Mouse (Mus musculus): Measurements from ENCODE around the gene Pltp. TPM values are rescaled to one million over a fixed set of nuclear protein-coding genes. Genes with fewer than 3 reads are reported as not detected.
"Not testable (repeated sequence)": the region's sequence is repeated elsewhere in the genome, so short reads cannot be mapped to it uniquely, and the experiment has no call there.

Pltp gene
- polyA plus RNA-seq, 1 experiment, result 51.8 TPM

- H3K4me1 ChIP-seq (ENCODE audit: control insufficient read depth, insufficient read depth, insufficient read length), result peaks cover 8% of the 10 kb centered on the region; the same call in 1 of the 2 replicates
- H3K4me3 ChIP-seq (ENCODE audit: extremely low read depth, insufficient read depth, insufficient read length), result no peak overlapping the region
- 54% methylated on average over 9 of the region's 9 CpGs for WGBS
- H3K36me3 ChIP-seq (ENCODE audit: control insufficient read depth, insufficient read depth, low read length), result peaks cover 32% of the 10 kb centered on the region
- H3K27ac ChIP-seq (ENCODE audit: insufficient read depth, low read length), result 0 out of 2 replicates have a peak overlapping the region, but pooled peaks have one; percentile 0
- peak in 1 of 2 experiments; percentile 49 for DNase-seq (ENCODE audit: low read depth in 1 of 2, low spot score in 2 of 2)
- TF ChIP-seq CTCF (IDR thresholded peaks at IDR 0.05; ENCODE audit: extremely low read depth, insufficient read depth, insufficient read length, insufficient replicate concordance) (no peak), POLR2A (IDR thresholded peaks at IDR 0.05; ENCODE audit: low read depth, low read length) (no peak)
- H3K27me3 ChIP-seq (ENCODE audit: control insufficient read depth, insufficient read depth, low read length), result no peaks in the 10 kb centered on the region
Observed at GRCm38 (mm10) chr2:164882619-164883018, 25.1 kb upstream of the Pltp start.

DNA sequence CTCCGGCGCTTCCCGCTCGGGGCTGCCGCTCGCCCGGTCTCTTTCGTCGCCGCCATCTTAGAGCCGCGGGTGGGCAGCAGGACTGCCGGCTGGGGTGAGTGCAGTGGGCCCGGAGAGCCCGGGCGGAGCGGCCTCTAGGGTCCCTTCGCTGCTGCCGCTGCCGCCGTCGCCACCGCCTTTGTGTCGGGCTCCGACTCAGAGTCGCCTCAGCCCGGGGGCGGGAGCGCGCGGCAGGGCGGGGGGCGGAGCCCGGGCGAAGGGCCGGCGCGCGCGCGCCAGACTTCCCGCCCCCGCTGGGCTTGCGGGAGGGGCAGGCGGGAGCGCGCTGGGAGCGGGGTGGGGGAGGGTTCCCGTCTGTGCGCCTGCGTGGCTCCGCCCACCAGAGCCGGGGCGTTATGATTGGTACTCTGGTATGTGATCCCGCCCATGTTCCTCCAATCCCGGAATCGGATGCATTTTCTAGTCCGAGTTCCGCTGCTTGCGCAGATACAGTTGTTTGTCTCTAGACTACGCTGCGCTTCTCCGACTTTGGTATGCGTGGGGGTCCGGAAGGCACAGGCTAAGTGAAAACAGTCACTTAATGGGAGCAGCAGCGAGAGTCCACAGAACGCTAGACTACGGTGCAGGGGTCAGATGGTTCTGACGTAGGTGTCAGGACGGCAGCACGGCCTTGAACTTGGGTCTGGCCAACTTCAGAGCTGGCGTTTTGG is 22.2 kb upstream of the Pltp start:
- Histone ChIP-seq H3K27ac (ENCODE audit: insufficient read depth, low read length) (peak overlapping the region; percentile 99), H3K4me3 (ENCODE audit: extremely low read depth, insufficient read depth, insufficient read length) (peak overlapping the region; percentile 96), H3K4me1 (ENCODE audit: control insufficient read depth, insufficient read depth, insufficient read length) (peaks cover 8% of the 10 kb centered on the region; the same call in 1 of the 2 replicates), H3K36me3 (ENCODE audit: control insufficient read depth, insufficient read depth, low read length) (peaks cover 8% of the 10 kb centered on the region; the same call in 1 of the 2 replicates), H3K27me3 (ENCODE audit: control insufficient read depth, insufficient read depth, low read length) (no peaks in the 10 kb centered on the region)
- DNase-seq (ENCODE audit: low read depth in 1 of 2, low spot score in 2 of 2), result peak; percentile 88 to 94
- under 1% methylated on average over 70 of the region's 72 CpGs for WGBS
- TF ChIP-seq POLR2A (IDR thresholded peaks at IDR 0.05; ENCODE audit: low read depth, low read length) (peak; percentile 97), CTCF (IDR thresholded peaks at IDR 0.05; ENCODE audit: extremely low read depth, insufficient read depth, insufficient read length, insufficient replicate concordance) (no peak)

- Histone ChIP-seq H3K27me3 (ENCODE audit: control insufficient read depth, insufficient read depth, low read length) (no peaks in the 10 kb centered on the region), H3K36me3 (ENCODE audit: control insufficient read depth, insufficient read depth, low read length) (peaks cover 7% of the 10 kb centered on the region; the same call in 1 of the 2 replicates), H3K27ac (ENCODE audit: insufficient read depth, low read length) (peak within 1 kb of the TSS; percentile 99), H3K4me3 (ENCODE audit: extremely low read depth, insufficient read depth, insufficient read length) (peak within 1 kb of the TSS; percentile 96), H3K4me1 (ENCODE audit: control insufficient read depth, insufficient read depth, insufficient read length) (peaks cover 11% of the 10 kb centered on the region; the same call in 1 of the 2 replicates)
- peak; percentile 80 to 86 for DNase-seq (ENCODE audit: low read depth in 1 of 2, low spot score in 2 of 2)
- peak; percentile 95 for TF ChIP-seq POLR2A (IDR thresholded peaks at IDR 0.05; ENCODE audit: low read depth, low read length)
- TF ChIP-seq CTCF (IDR thresholded peaks at IDR 0.05; ENCODE audit: extremely low read depth, insufficient read depth, insufficient read length, insufficient replicate concordance), result no peak
- WGBS, result under 1% methylated on average over 34 of the region's 40 CpGs
Observed at GRCm38 (mm10) chr2:164879228-164879567, 21.7 kb upstream of the Pltp start, which contains the start of gene Pcif1. TSS of gene Pcif1 (plus strand) at chr2:164879304.

DNA sequence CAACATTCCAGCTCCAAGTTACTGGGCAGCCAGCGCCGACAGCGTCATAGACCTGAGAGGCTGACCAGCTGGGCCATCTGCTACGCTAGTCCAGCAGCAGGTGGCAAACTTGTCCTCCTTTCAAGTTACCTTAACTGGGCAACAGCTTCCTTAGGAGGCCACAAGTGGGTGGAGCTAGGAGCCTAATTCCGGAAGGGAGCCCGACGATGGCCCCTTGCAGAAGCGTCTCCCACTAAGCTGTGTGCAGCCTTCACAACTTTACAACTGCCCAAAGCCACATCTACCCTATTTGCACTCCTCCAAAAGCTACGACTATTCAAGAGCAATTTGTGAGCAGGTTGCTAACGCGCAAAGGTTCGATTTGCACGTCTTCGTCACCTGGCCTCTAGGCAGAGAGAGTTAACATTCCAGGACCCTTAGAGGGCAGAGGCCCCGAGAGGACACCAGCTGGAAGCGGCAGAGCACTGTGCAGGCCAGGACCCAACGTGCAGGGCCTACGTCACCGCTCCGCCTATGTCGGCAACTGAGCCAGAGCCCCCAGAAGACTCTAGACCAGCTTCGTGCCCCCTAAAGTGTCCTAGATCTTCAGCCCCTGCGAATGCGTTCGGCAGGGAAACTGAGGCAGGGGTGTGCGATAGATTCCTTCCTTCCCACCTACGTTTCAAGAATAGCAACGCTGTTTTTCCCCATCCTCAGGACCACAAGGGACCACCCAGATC is 21.2 kb upstream of the Pltp start:
- H3K27ac ChIP-seq (ENCODE audit: insufficient read depth, low read length), result peak overlapping the region; percentile 84
- H3K4me1 ChIP-seq (ENCODE audit: control insufficient read depth, insufficient read depth, insufficient read length), result peaks cover 13% of the 10 kb centered on the region; the same call in 1 of the 2 replicates
- H3K27me3 ChIP-seq (ENCODE audit: control insufficient read depth, insufficient read depth, low read length), result no peaks in the 10 kb centered on the region
- peaks cover 2% of the 10 kb centered on the region; the same call in 1 of the 2 replicates for H3K36me3 ChIP-seq (ENCODE audit: control insufficient read depth, insufficient read depth, low read length)
- under 1% methylated on average over 28 of the region's 28 CpGs for WGBS
- TF ChIP-seq POLR2A (IDR thresholded peaks at IDR 0.05; ENCODE audit: low read depth, low read length) (no peak; the same call in 1 of the 2 replicates), CTCF (IDR thresholded peaks at IDR 0.05; ENCODE audit: extremely low read depth, insufficient read depth, insufficient read length, insufficient replicate concordance) (no peak)
- DNase-seq (ENCODE audit: low read depth in 1 of 2, low spot score in 2 of 2), result peak in 1 of 2 experiments; percentile 45
- peak overlapping the region; percentile 96 for H3K4me3 ChIP-seq (ENCODE audit: extremely low read depth, insufficient read depth, insufficient read length)

- H3K4me3 ChIP-seq (ENCODE audit: extremely low read depth, insufficient read depth, insufficient read length); DNase-seq (ENCODE audit: low read depth in 1 of 2, low spot score in 2 of 2); H3K36me3 ChIP-seq (ENCODE audit: control insufficient read depth, insufficient read depth, low read length); H3K27me3 ChIP-seq (ENCODE audit: control insufficient read depth, insufficient read depth, low read length): not testable (repeated sequence)
- 71% methylated on average over 11 of the region's 11 CpGs for WGBS
- Histone ChIP-seq H3K27ac (ENCODE audit: insufficient read depth, low read length) (peak overlapping the region; percentile 84; the same call in 1 of the 2 replicates), H3K4me1 (ENCODE audit: control insufficient read depth, insufficient read depth, insufficient read length) (peaks cover 13% of the 10 kb centered on the region; the same call in 1 of the 2 replicates)
Observed at GRCm38 (mm10) chr2:164877376-164878215, 20.1 kb upstream of the Pltp start.

- 65% methylated on average over 2 of the region's 2 CpGs for WGBS
- H3K27ac ChIP-seq (ENCODE audit: insufficient read depth, low read length); H3K36me3 ChIP-seq (ENCODE audit: control insufficient read depth, insufficient read depth, low read length); H3K27me3 ChIP-seq (ENCODE audit: control insufficient read depth, insufficient read depth, low read length); H3K4me3 ChIP-seq (ENCODE audit: extremely low read depth, insufficient read depth, insufficient read length); DNase-seq (ENCODE audit: low read depth in 1 of 2, low spot score in 2 of 2): not testable (repeated sequence)
- H3K4me1 ChIP-seq (ENCODE audit: control insufficient read depth, insufficient read depth, insufficient read length), result peaks cover 12% of the 10 kb centered on the region; the same call in 1 of the 2 replicates
Observed at GRCm38 (mm10) chr2:164875648-164876047, 18.1 kb upstream of the Pltp start.

All from spleen, adult 2 months (tissue).